Mouse (Mus musculus): Measurements from ENCODE around the gene Rragd. TPM values are rescaled to one million over a fixed set of nuclear protein-coding genes. Genes with fewer than 3 reads are reported as not detected.
"Not testable (repeated sequence)": the region's sequence is repeated elsewhere in the genome, so short reads cannot be mapped to it uniquely, and the experiment has no call there.

The Rragd gene
- total RNA-seq, 2 experiments from 2014 or later: 7.9 to 10.0 TPM

GRCm38 (mm10) chr4:32984801-32985675 is 2.2 kb downstream of the Rragd start:
- no peak for DNase-seq

DNA sequence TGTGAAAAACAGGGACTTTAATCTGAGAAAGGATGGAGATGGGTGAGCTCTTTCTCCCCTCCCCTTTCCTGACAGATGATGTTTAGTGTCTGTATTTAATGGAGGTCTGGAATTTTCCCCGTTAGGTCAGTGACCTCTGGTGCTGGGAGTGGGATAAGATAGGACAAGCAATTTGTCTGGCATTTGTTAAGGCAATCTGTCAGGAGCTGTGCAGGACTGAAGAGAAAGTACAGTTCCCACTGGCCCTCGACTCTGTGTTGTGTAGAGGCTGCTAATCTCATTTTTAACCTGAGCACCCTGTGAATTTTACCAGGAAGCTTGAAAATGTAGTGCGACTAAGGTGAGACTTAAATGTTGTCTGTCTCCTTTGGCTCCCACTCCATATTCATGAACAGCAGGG is 2.8 kb downstream of the Rragd start:
- DNase-seq: no peak

- DNase-seq: no peak
Measured at GRCm38 (mm10) chr4:32987006-32987405, 4.2 kb downstream of the Rragd start.

DNA sequence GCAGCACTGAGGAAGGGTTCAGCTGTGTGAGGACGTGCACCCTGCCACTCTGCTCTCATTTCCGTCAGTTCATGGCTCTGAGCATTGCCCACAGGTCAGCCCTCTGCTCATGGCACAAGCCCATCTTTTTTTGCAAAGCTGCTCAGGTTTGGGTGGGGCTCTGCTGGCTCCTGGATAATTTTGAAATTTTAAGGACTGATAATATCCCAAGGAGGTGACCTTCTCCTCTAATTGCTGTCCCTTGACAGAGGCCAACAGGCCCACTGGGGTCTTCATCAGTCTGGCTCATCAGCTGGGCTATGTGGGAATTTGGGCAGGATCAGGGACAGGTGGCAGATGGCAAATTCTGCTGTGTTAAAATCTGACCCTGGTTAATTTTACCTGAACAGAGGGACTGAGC is 6.5 kb downstream of the Rragd start:
- no peak for DNase-seq

DNA sequence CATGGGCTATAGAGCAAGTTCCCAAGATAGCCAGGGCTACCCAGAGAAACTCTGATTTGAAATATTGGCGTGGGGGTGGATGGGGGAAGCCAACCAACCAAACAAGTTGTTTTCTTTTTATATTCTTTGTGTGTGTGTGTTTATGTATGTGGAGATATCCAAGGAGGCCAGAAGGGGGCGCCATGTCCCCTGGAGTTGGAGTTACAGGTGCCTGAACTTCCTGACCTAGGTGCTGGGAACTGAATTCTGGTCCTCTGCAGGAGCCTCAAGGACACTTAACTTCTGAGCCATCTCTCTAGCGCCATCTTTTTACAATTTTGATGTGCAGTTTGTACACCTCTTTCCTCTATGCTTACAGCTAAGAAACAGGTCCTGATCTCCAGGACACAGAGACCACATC is 11.3 kb downstream of the Rragd start:
- DNase-seq: no peak

- DNase-seq: no peak
Measured at GRCm38 (mm10) chr4:32996083-32996482, 13.2 kb downstream of the Rragd start.

- DNase-seq: no peak
Measured at GRCm38 (mm10) chr4:32997571-32997970, 14.7 kb downstream of the Rragd start.

DNA sequence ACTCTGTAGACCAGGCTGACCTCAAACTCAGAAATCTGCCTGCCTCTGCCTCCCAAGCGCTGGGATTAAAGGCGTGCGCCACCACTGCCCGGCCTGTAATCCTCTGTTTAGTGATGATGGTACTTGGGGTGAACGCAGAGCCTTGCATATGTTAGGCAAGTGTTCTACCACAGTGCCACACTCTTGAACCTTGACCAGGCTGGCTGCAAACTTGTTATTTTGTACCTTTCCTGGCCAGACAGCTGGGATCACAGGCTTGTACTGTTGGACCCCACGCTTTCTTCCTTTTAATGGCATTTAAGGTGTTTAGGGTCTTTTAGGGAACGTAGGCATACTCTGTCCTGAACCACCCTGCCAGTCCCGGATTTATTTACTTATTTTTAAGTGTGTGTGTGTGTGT is 16.2 kb downstream of the Rragd start:
- DNase-seq: no peak

- no peak for DNase-seq
Measured at GRCm38 (mm10) chr4:33002081-33002480, 19.2 kb downstream of the Rragd start.

DNA sequence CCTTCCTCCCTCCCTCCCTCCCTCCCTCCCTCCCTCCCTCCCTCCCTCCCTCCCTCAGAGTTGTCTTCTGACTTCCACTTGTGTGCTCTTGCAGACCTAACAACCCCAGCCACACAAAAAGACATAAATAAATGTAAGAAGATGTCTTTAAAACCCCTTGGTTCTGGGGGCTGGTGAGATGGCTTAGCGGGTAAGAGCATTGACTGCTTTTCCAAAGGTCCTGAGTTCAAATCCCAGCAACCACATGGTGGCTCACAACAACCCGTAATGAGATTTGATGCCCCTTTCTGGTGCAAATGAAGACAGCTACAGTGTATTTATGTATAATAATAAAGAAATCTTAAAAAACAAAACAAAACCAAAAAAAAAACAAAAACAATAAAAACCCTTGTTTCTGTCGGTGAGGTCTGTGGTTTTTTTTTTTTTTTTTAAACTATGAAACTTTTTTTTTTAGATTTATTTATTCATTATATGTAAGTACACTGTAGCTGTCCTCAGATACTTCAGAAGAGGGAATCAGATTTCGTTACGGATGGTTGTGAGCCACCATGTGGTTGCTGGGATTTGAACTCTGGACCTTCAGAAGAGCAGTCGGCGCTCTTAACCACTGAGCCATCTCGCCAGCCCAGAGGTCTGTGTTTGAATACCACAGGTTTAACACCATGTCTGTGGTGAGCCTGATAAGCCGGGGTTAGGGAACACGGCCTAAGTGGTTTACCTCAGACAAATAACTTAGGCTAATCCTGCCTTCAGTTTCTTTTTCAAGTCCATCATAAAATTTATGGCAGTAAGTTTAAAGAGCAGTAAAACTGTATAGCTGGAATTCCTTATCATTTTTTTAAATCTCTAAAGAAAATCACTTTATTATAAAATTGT is 23.0 kb downstream of the Rragd start:
- not testable (repeated sequence) for DNase-seq

DNA sequence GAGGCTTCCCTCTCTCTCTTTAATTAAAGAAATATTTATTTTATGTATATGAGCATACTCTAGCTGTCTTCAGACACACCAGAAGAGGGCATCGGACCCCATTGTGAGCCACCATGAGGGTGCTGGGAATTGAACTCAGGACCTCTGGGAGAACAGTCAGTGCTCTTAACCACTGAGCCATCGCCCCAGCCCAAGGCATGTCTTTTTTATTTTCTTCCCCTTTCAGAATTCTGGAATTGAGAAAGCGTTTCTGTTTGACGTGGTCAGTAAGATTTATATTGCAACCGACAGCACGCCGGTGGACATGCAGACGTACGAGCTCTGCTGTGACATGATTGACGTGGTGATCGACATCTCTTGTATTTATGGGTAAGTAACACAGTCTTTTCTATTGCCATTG is 24.0 kb downstream of the Rragd start:
- no peak for DNase-seq

DNA sequence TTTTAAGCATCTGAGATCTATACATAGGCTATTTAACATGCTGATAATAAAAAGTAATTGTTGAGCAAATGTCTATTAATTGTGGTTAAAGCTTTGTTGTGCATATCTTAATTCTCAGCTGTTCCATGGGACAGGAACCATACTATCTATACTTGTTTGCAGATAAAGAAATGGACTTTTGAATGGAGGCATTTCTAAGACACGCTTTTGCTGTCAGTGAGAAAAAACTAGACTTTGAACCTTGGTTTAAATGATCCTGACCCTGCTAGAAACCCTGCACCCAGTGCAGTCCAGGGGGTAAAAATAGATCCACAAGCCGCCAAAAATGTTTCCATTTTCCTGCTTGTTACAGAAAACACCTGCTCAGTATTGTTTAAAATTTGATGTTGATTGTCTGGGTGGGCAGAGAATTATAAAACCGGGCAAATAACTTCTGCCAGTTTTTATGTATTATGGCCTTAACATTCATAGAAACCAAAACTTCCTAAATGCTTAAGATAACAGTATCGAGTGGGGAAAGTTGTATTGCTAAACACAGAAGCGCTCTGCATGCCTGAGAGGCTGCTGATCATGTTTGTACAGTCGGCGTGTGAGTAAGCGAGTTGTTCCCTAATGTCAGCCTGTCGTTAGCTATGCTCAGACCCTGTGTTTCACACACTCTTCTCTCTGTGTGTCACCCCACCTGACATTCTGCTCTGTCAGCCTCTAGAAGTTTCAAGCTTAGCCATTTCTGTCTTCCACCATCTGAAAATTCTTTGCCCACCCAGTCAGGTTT is 24.8 kb downstream of the Rragd start:
- DNase-seq: no peak

DNA sequence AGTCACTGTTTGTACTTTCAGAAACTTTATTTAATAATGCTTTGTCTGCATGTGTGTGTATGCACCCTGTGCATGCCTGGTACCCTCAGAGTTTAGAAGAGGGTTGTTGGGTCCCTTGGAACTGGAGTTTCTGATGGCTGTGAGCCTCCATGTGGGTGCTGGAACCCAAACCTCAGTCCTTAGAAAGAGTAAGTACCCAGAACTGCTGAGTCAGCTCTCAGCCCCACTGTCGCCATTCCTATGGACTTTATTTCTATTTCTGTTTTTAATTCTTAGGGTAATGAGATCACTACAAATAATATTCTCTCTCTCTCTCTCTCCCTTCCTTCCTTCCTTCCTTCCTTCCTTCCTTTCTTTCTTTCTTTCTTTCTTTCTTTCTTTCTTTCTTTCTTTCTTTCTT is 27.2 kb downstream of the Rragd start:
- DNase-seq: no peak

DNA sequence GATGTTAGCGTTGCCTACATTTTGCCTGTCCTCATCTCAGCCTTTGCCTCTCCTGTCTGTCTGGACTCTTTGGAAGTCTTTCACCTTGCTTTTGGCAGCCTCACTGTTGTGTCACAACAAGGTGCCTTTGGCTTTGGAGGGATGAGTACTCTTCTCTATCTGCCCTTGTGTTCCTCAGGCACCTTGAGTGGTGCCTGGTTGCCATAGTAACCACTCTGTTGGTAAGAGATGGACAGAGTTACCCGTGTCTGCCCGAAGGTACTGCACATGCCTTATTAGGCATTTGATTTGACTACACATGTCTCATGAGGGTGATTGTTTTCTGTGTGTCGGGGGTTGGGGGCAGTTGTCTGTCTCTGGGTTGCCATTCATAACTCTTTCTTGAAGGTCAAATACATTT is 29.6 kb downstream of the Rragd start:
- no peak for DNase-seq

GRCm38 (mm10) chr4:33018361-33018999 is 35.6 kb downstream of the Rragd start:
- DNase-seq: peak; percentile 85 to 90

GRCm38 (mm10) chr4:33024420-33024819 is 41.6 kb downstream of the Rragd start:
- no peak for DNase-seq

GRCm38 (mm10) chr4:33029104-33029503 is 46.3 kb downstream of the Rragd start:
- DNase-seq: no peak

DNA sequence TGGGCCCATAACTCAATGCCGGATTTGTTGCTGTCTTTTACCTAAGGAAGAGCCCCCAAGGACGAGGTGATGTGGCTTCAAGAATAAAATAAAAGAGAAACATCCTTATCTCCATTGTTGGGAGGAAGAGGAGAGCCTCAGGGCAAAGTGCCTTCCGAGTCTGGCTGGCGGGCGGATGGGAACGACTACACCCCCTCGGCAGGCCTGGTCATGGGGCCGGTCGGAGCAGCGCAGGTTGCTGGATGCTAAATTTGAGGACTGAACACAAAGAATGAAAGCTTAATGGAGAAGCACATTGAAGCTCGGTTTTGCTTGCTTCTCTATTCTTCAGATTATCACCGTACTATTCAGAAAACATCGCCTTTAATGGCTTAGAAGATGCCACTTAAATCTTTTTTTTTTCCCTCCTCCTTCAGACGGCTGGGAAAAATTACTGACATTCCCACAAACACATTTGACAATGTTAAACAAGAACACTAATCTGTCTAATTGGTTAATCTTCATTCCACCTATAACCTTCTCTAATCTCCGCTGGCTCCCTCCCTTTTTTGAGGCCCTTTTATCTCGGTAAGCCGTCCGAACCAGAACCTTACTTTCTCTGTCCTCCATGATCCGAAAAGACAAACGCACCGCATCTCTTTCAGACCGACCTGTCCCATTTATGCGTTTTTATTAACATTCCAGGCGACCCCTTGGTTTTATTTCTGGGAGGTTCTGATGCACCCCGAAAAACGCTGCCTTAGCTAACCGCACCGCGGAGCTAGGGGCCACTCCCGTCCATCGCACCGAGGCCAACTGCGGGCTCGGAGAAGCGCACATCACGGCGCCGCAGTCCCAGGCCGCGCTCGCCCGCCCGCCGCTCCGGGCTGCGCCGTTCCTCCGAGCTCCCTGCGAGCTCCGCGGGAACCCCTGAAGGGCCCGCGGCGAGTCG is 47.7 kb downstream of the Rragd start:
- DNase-seq: peak; percentile 12 to 26

GRCm38 (mm10) chr4:33031195-33031960 is 48.5 kb downstream of the Rragd start, which contains the start of gene Ube2j1:
Gene Ube2j1 (plus strand): TSS chr4:33031416.
- peak; percentile 93 to 95 for DNase-seq

DNA sequence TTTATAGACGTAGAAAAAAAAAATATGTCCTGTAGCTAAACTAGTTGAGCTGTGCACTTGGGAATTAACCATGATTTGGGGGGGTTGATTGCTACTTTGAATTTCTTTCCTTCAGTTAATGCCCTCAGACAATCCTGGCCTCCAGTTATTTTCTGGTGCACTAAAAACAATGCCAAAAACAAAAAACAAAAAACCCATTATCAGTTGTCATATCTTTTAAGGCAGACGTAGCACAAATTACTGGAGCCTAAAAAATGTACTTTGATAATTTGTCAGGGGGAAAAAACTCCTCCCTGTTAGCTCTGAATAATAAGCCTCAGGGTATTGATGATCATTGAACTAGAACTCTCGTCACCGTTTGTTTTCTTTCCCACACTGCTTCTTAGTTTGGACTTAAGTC is 49.2 kb downstream of the Rragd start:
- no peak for DNase-seq

All from adrenal gland, postnatal 36 days (tissue).